Mouse (Mus musculus) neural tube, embryonic 14.5 days (tissue): Measurements from ENCODE around the gene Cemip2. TPM values are rescaled to one million over a fixed set of nuclear protein-coding genes. Genes with fewer than 3 reads are reported as not detected.

Experiments
- ATAC-seq: fragments of 200-750 bp; cut with Nextera tagmentation; 2 replicates; pipeline ENCODE4 v1.8.0; 2017; ENCODE audit warnings: low read depth, mild to moderate bottlenecking, moderate TSS enrichment, moderate library complexity
- H3K27ac ChIP-seq: fragments of 300-500 bp; sonication (generic); 2 replicates; pipeline ENCODE4 v1.5.1; 2014; ENCODE audit warnings: low read depth, mild to moderate bottlenecking, control low read depth, low read length, moderate library complexity, mixed read lengths
- H3K27me3 ChIP-seq: fragments of 300-500 bp; sonication (generic); 2 replicates; pipeline ENCODE4 v1.6.1; 2014; ENCODE audit warnings: low read length; ENCODE audit not compliant: control insufficient read depth, insufficient read depth
- H3K36me3 ChIP-seq: fragments of 300-500 bp; sonication (generic); 2 replicates; pipeline ENCODE4 v1.6.1; 2014; ENCODE audit warnings: low read length, mixed read lengths; ENCODE audit not compliant: control insufficient read depth, insufficient read depth
- H3K4me1 ChIP-seq: fragments of 300-500 bp; sonication (generic); 2 replicates; pipeline ENCODE4 v1.6.1; 2014; ENCODE audit warnings: low read length; ENCODE audit not compliant: control insufficient read depth, insufficient read depth
- H3K4me2 ChIP-seq: fragments of 300-500 bp; sonication (generic); 2 replicates; pipeline ENCODE4 v1.6.1; 2014; ENCODE audit warnings: mild to moderate bottlenecking, low read depth, low read length, control low read depth
- H3K4me3 ChIP-seq: fragments of 300-500 bp; sonication (generic); 2 replicates; pipeline ENCODE4 v1.5.1; 2014; ENCODE audit warnings: low read depth, low read length, control low read depth, mixed read lengths
- H3K9ac ChIP-seq: fragments of 300-500 bp; sonication (generic); replicated peaks from 2 replicates; pipeline ENCODE4 v1.6.1; 2014; ENCODE audit warnings: low read depth, mild to moderate bottlenecking, control low read depth, low read length, mixed read lengths
- H3K9me3 ChIP-seq: fragments of 300-500 bp; sonication (generic); 2 replicates; pipeline ENCODE4 v1.6.1; 2016; ENCODE audit warnings: low read length; ENCODE audit not compliant: control insufficient read depth
- WGBS: fragments of 180-500 bp; shearing (Covaris S2); extraction: QIAGEN DNeasy Blood & Tissue Kit; methylation state at CpG from one replicate; pipeline ENCODE4 v1.1.7; 2014; 5-methylcytosine and 5-hydroxymethylcytosine counted together
- polyA plus RNA-seq: library from polyadenylated mRNA; unstranded; fragments of >200 nt; fragmentation: Nextera tagmentation; extraction: Ambion mirVana; gene quantifications from 2 replicates; pipeline ENCODE4 v1.2.1, GENCODE M21; 2014

Gene Cemip2
- polyA plus RNA-seq, 1 experiment from 2014 or later = 21.1 TPM

DNA sequence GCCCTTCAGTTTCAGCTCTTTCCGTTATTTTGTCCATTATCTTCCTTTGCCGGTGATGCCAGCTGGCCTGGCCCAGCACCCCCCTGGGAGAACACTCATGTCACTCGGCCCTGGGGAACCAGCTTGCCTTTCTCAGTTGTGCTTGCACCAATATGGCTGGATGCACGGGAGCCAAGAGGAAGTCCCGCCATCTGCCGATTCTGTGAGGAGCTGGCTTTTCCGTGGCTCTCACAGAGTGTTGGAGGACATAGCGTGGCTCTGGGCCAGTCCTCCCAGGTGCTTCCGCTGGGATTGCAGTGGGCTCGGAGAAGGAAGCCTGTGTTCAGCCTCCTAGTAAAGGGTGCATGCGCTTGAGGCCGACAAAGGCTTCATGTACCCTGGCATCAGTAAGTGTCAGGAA lies 36.0 kb upstream of the Cemip2 start:
- no peak overlapping the region for H3K4me3 ChIP-seq
- H3K4me2 ChIP-seq = 0 out of 2 replicates have a peak overlapping the region, but pooled peaks have one; percentile 6
- H3K9me3 ChIP-seq = no peaks in the 10 kb centered on the region
- H3K9ac ChIP-seq = no peak overlapping the region
- no peaks in the 10 kb centered on the region for H3K36me3 ChIP-seq
- H3K4me1 ChIP-seq = peaks cover 5% of the 10 kb centered on the region; the same call in 1 of the 2 replicates
- H3K27ac ChIP-seq = peak overlapping the region; percentile 55; the same call in 1 of the 2 replicates
- 53% methylated on average over 12 of the region's 12 CpGs for WGBS
- no peaks in the 10 kb centered on the region for H3K27me3 ChIP-seq
- ATAC-seq = peak; percentile 38; the same call in 1 of the 2 replicates

DNA sequence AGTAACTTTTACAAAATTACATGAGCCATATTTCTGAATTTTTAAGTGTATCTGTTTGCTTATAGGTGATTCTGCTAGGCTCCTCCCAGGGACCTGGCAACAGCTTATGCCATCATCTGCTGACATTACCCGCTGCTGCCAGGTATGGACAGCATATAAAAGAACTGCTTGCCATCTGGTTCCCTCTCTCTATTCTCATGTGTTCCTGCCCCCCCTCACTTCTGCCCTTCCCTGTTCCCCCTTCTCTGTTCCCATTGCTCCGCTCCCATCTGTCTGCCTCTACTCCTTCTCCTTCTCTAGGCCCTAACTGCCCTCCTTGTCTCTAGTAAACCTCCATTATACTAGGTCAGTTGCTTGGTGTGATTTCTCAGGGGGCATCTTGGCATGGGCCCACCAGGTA lies 32.6 kb upstream of the Cemip2 start:
- Histone ChIP-seq H3K36me3 (no peaks in the 10 kb centered on the region), H3K27ac (no peak overlapping the region), H3K9me3 (no peaks in the 10 kb centered on the region), H3K4me1 (no peaks in the 10 kb centered on the region), H3K4me3 (no peak overlapping the region), H3K4me2 (no peak overlapping the region), H3K27me3 (no peaks in the 10 kb centered on the region), H3K9ac (no peak overlapping the region)
- WGBS = 83% methylated on average over 2 of the region's 2 CpGs
- ATAC-seq = no peak

DNA sequence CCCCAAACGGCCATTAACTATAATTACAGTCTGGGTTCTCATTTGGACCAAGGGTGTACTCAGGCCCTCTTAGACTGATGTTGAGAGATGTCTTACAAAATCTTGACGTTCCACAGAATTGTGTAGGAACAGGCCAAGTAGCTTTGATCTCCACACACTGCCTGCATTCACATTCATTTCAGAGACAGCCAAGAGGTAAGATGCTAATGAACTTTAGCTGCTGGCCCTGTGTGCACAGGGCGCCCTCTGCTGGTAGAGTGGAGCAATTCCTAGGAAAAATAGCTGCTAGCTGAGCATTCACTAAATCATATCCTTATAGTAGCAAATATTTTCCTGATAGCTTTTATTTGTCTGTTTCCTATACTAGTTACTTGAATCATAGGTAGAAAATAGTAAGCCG lies 30.8 kb upstream of the Cemip2 start:
- Histone ChIP-seq H3K27me3 (no peaks in the 10 kb centered on the region), H3K4me2 (no peak overlapping the region), H3K9ac (no peak overlapping the region), H3K36me3 (no peaks in the 10 kb centered on the region), H3K9me3 (no peaks in the 10 kb centered on the region), H3K4me3 (no peak overlapping the region), H3K27ac (no peak overlapping the region), H3K4me1 (no peaks in the 10 kb centered on the region)
- 24% methylated on average over 4 of the region's 4 CpGs for WGBS
- no peak for ATAC-seq

DNA sequence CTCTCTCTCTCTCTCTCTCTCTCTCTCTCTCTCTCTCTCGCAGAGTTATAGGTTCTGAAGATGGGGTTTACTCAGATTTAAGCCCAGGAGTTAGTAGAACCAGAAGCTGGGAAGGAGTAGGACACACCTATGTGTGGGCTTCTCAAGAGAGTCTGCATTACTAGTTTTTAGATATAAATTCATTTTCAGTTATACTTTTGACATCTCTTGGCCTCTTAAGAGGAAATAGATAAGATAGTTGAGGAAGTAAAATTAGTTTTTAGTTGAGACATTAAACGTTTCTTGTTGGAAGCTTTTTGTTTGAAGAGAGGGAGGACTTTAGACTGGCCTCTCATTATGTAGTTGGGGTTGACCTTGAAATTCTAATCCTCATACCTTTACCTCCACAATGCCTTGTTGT lies 28.0 kb upstream of the Cemip2 start:
- 62% methylated on average over 2 of the region's 2 CpGs for WGBS
- ATAC-seq = no peak
- Histone ChIP-seq H3K27ac (no peak overlapping the region), H3K4me1 (no peaks in the 10 kb centered on the region), H3K27me3 (no peaks in the 10 kb centered on the region), H3K4me2 (no peak overlapping the region), H3K9ac (no peak overlapping the region), H3K9me3 (no peaks in the 10 kb centered on the region), H3K36me3 (no peaks in the 10 kb centered on the region), H3K4me3 (no peak overlapping the region)

DNA sequence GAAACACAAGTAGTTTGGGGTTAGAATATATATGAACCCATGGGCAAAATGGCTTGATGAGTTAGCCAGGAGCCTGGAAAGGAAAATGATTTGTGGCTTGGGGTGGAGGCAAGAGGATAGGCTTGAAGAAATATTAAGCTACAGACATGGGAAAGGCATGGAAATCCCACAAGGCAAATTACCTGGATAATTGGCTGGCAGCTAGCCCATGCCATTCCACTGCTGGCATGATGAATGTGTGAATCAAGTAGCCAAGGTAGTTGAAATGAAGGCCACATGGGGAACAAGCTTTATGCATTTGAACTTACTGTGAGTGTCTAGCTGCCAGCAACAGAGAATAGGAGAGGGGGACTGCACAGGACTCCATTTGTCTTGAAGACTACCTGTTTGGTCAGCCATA lies 16.5 kb upstream of the Cemip2 start:
- no peak overlapping the region for H3K9ac ChIP-seq
- ATAC-seq = no peak
- H3K4me1 ChIP-seq = no peaks in the 10 kb centered on the region
- H3K4me2 ChIP-seq = no peak overlapping the region
- no peaks in the 10 kb centered on the region for H3K9me3 ChIP-seq
- H3K4me3 ChIP-seq = no peak overlapping the region
- no peaks in the 10 kb centered on the region for H3K36me3 ChIP-seq
- H3K27me3 ChIP-seq = no peaks in the 10 kb centered on the region
- H3K27ac ChIP-seq = no peak overlapping the region

DNA sequence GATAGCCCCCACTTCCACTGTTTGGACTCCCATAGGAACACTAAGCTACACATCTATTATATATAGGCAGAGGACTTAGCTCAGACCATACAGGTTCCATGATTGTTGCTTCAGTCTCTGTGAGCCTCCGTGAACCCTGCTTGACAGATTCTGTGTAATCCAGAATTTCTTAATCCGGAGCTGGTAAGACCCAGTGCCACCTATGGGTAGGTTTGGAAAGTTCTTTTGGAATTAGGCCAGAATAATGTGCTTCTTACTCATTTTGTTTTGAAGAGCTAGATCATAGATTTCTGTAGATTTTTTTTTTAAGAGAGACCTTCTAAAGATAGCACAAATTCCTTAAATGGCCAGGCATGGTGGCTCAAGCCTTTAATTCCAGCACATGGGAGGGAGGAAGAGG lies 14.1 kb upstream of the Cemip2 start:
- no peaks in the 10 kb centered on the region for H3K4me1 ChIP-seq
- H3K36me3 ChIP-seq = no peaks in the 10 kb centered on the region
- H3K9ac ChIP-seq = no peak overlapping the region
- no peak overlapping the region for H3K27ac ChIP-seq
- H3K9me3 ChIP-seq = no peaks in the 10 kb centered on the region
- no peak overlapping the region for H3K4me3 ChIP-seq
- no peak overlapping the region for H3K4me2 ChIP-seq
- H3K27me3 ChIP-seq = no peaks in the 10 kb centered on the region
- ATAC-seq = no peak
- WGBS = 85% methylated on average over 2 of the region's 2 CpGs

DNA sequence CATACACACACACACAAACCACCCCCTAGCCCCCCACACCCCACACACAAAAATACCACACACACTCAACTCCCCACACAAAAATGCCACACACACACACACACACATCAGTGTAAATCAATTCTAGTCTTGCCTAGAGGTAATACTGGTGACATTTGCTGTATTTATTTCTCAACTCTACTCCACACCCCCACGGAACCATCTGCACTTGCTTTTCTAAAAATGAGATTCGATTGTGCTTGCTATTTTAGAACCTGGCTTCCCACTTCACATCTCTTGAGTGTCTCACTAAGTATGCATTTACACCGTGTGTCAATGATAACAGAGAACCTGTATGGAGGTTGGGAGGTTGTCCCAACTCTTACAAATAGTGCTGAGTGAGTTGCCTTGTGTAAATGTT lies 13.4 kb upstream of the Cemip2 start:
- Histone ChIP-seq H3K9ac (no peak overlapping the region), H3K4me1 (no peaks in the 10 kb centered on the region), H3K4me3 (no peak overlapping the region), H3K27ac (no peak overlapping the region), H3K4me2 (no peak overlapping the region), H3K36me3 (no peaks in the 10 kb centered on the region), H3K9me3 (no peaks in the 10 kb centered on the region), H3K27me3 (no peaks in the 10 kb centered on the region)
- ATAC-seq = no peak
- WGBS = 83% methylated on average over 3 of the region's 3 CpGs

DNA sequence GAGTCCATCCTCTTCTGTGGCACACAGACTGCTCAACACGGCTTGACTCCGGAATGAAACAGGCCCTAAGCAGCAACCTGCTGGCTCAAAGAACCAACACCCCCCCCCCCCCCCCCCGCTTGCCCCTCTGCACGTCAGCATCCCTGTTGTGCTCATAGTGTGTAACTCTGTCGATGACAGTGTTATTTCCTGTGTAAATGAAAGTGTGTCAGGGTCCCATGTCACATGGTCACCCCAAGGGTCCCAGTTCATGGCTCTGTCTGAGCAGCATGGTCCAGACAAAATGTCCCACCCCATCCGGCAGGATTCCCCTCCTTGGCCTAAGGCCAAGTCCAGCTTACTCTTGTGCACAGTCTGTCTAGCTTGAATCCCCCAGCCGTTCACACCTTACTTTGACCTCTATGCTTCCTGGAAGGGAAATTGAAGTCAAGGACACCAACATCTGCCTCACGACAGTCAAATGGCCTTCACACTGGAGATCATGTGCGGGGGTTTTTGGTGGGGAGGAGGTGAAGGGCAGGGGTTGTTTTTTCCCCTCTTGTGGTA lies 10.6 kb upstream of the Cemip2 start:
- 73% methylated on average over 9 of the region's 9 CpGs for WGBS
- Histone ChIP-seq H3K27me3 (no peaks in the 10 kb centered on the region), H3K27ac (no peak overlapping the region), H3K9ac (no peak overlapping the region), H3K4me3 (no peak overlapping the region), H3K36me3 (no peaks in the 10 kb centered on the region), H3K4me1 (no peaks in the 10 kb centered on the region), H3K9me3 (no peaks in the 10 kb centered on the region), H3K4me2 (no peak overlapping the region)
- ATAC-seq = peak; percentile 17; the same call in 1 of the 2 replicates

DNA sequence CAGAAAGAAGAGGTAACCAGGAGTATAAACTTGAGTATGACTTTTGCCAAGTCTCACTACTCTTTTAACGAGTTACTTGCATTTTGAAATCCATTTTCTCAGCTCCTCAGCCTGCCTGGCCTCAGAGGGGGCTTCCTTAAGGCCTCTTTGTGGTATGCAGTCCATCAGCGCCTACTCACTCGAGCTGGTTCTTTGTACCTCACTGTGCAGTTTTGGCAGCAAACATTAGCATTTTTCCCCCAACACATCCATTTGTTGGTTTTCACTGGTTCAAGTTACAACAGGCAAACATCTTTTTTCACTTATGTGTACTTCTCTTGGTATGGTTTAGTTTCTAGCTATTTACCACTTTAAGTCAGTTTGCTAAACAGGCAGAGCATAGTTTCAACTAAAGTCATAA lies 8.3 kb upstream of the Cemip2 start:
- H3K4me3 ChIP-seq = no peak overlapping the region
- no peaks in the 10 kb centered on the region for H3K4me1 ChIP-seq
- no peaks in the 10 kb centered on the region for H3K27me3 ChIP-seq
- no peak overlapping the region for H3K9ac ChIP-seq
- H3K36me3 ChIP-seq = no peaks in the 10 kb centered on the region
- WGBS = 77% methylated on average over 3 of the region's 3 CpGs
- H3K4me2 ChIP-seq = no peak overlapping the region
- H3K9me3 ChIP-seq = no peaks in the 10 kb centered on the region
- no peak for ATAC-seq
- H3K27ac ChIP-seq = no peak overlapping the region
